In genomic region chr11:95726156-95726555, GRCm38 (mm10) we compare ENCODE assay signal across 17 mouse cellular contexts.
"Had no signal": no experiment of that assay in that cellular context is flagged by ENCODE, and none has a peak within 500 bp of the region (broad histone marks: within the 10 kb centered on the region; RNA-seq: fewer than 3 reads in every experiment).

No protein-coding gene starts in this region.

- H3K9me3 ChIP-seq: lung, embryonic 15.5 days; megakaryocyte, embryonic 14.5 days; midbrain, embryonic 13.5 days; midbrain, embryonic 15.5 days; neural tube, embryonic 12.5 days; stomach, embryonic 15.5 days had no signal

- ATAC-seq: liver, postnatal 0 days; lung, postnatal 0 days; midbrain, embryonic 13.5 days; midbrain, embryonic 15.5 days had no signal

- H3K4me3 ChIP-seq: lung, embryonic 15.5 days; megakaryocyte, embryonic 14.5 days; midbrain, embryonic 13.5 days; midbrain, embryonic 15.5 days; neural tube, embryonic 12.5 days; stomach, embryonic 15.5 days had no signal

- DNase-seq: liver, postnatal 0 days; lung, adult 2 months; lung, postnatal 14 days; lung, postnatal 36 days; right cerebral cortex, postnatal 14 days; thymus, adult 2 months; thymus, postnatal 25 days; thymus, postnatal 4 days had no signal

- H3K36me3 ChIP-seq: midbrain, embryonic 13.5 days; midbrain, embryonic 15.5 days; neural tube, embryonic 12.5 days; stomach, embryonic 15.5 days had no signal

- H3K27me3 ChIP-seq: lung, embryonic 15.5 days; megakaryocyte, embryonic 14.5 days; midbrain, embryonic 13.5 days; midbrain, embryonic 15.5 days; neural tube, embryonic 12.5 days; stomach, embryonic 15.5 days had no signal

- H3K27ac ChIP-seq: lung, embryonic 15.5 days; macrophage; midbrain, embryonic 13.5 days; midbrain, embryonic 15.5 days; neural tube, embryonic 12.5 days; stomach, embryonic 15.5 days; stomach, postnatal 0 days had no signal

- H3K9ac ChIP-seq: liver, postnatal 0 days; lung, embryonic 15.5 days; midbrain, embryonic 13.5 days; midbrain, embryonic 15.5 days; neural tube, embryonic 12.5 days; stomach, embryonic 15.5 days had no signal

- H3K4me1 ChIP-seq: lung, embryonic 15.5 days; midbrain, embryonic 15.5 days; neural tube, embryonic 12.5 days had no signal
